Mouse (Mus musculus): Measurements from ENCODE around the gene Crtac1.
A peak's percentile ranks its signal among the peaks of the same experiment; 100 is the strongest.

The Crtac1 gene

DNA sequence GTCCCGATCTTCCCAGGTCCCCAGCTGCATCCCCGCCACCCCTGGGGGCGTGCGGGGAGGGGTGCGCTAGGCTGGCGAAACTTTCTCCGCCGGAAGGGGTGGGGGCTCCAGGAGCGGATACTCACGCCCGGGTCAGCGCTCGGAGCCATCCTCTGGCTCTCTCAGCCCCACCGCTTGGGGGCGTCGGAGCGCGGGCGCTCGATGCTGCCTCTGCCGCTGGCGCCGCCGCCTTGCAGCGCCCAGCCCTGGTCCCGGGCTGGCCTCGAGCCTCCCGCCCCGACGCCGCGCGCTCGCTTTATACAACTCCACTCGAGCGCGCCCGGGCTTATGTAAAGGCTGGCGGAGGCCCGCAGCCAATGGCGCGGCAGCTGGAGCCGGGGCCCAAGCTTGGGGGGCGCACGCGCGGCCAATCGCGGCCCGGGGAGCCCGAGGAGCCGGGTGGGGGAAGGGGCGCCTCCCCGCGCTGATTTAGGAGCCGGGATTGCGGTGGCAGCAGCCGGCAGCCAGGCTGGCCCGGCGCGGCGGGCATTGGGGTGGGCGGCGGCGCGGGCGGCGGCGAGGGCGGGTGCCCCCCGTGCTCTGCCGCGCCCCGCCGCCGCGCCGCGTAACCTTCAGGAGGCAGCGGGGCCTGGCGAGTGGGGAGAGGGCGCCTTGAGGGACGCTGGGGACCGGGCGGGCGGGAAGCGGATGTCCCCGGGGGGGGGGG, at the start of gene Crtac1:
TSS of gene Crtac1 (minus strand) at position 299 of the 706 bp plus-strand sequence.
- DNase-seq (ENCODE audit: low read depth, low spot score), result peak; percentile 80

DNA sequence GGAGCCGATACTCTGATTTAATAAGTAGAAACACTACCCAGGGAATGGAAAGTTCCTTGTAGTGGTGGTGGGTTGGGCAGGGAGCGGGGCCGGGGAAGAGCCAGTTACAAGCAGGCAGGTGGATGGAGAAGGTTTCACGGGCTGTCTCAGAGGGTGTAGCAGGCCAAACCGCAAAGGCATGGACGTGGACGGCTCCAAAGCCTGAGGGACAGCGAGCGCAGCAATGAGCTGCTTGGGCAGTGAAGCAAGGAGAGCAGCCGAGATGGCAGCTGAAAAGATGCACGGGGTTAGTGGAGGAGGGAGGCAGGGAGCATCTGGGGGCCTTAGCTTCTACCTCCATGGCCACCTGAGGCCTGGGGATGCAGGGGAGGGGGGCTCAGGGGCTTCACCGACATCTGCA, 46.7 kb upstream of the Crtac1 start:
- DNase-seq (ENCODE audit: low read depth, low spot score), result no peak

DNA sequence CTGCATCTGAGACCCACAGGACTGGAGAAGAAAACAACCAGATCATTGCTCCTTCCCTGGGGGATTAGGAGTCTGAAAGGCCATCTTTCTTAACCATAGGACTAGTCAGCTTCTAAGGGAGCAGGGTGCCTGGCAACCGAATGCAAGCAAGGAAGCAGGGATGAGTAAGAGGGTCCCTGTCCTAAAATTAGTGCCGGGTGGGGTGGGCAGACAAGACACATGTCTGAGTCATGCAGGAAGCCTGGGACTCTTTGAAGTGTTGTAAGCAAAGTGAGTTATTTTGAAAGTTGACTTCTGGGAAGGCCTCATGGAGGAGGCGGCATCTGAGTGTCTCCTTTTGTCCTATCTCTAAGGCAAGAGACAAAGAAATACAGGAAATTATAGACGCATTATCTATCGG, 46.2 kb upstream of the Crtac1 start:
- DNase-seq (ENCODE audit: low read depth, low spot score), result no peak

DNA sequence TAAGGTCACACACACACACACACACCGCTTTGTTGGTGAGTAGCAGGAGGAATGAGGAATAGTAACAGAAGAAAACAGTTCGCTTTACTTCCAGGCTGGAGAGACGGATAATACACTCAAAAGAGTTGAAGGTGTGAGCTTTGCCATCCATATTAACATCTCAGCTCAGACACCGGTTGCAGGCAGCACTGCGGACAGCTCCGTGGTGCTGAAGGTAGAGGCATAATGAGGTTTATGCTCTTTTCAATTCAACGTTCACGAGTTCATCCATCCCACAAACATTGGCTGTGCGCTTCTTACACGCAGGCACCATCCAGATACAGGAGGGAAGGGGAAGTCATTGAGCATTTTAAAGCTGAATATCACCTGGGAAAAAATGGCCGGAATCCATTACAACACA, 41.2 kb upstream of the Crtac1 start:
- peak; percentile 47 for DNase-seq (ENCODE audit: low read depth, low spot score)

DNA sequence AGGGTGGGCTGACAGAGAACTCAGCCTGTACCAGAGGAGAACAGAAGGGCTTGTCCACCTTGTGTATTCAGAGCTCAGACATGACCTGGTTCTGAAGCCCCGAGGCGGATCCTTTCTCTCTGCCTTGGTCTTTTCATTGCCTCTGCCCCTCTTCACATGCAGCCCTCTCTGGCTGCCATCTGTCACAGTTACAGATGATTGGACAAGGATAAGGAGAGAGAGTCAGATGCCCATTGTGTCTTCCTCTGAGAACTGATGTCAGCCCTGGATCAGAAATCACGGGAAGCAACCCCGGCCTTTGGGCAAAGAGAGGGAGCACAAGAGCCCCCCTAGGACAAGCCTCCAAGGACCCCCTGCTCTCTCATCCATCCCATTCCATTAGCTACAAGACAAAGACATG, 40.0 kb upstream of the Crtac1 start:
- no peak for DNase-seq (ENCODE audit: low read depth, low spot score)

DNA sequence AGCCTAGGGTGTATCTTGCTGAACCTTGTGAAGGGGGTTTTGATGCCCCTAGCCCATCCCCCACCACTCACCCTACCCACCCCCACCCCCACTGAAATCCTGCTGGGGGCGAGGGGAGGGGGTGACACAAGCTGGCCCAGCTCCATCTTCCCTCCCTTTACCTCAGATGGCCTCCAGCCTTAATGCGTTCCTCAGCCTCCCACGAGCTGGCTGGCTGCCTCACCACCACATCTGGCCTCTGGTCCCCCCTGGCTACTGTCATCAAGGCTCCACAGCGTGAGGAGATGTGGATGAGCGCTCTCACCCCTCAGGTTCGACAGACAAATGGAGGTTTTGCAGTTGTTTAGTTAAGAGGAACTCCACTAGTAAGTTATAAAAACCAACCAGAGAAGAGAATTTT, 30.3 kb upstream of the Crtac1 start:
- DNase-seq (ENCODE audit: low read depth, low spot score), result no peak

DNA sequence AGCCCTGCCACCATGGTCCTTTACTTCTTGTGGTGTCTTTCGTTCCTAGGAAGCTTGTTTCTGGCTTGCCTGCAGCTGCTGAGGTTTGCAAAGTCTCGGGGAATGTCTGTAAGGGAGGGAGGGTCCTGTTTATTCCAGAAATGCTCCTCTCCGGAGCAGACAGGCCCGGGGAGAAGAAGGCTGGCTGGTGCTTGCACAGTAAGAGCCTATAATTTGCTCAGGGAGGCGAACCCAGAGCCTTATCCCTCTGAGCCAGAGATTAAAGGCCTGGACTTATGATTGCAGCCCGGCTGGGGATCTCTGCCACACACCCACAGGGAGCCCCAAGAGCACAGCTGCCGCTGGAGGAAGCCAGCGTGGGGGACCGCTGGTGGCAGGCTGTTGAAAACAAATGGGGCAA, 29.8 kb upstream of the Crtac1 start:
- DNase-seq (ENCODE audit: low read depth, low spot score), result no peak

DNA sequence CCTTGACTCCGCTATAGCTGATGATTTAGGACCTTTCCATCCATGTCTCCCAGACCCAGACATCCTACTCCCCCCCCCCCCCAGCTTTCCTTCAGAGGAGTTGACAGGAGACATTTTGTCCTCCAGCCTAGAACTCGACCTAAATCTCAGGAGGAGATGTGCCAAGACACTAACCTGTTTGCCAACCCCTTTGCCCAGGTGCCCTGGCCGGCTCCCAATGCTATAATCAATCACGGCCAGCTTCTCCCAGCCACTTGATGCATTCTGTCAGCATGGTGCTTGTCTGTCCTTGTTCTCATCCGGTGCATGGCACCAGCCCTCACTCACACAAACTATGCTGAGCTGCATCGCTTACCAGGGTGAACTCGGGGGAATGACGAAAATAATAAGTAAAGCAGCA, 27.9 kb upstream of the Crtac1 start:
- DNase-seq (ENCODE audit: low read depth, low spot score), result no peak

DNA sequence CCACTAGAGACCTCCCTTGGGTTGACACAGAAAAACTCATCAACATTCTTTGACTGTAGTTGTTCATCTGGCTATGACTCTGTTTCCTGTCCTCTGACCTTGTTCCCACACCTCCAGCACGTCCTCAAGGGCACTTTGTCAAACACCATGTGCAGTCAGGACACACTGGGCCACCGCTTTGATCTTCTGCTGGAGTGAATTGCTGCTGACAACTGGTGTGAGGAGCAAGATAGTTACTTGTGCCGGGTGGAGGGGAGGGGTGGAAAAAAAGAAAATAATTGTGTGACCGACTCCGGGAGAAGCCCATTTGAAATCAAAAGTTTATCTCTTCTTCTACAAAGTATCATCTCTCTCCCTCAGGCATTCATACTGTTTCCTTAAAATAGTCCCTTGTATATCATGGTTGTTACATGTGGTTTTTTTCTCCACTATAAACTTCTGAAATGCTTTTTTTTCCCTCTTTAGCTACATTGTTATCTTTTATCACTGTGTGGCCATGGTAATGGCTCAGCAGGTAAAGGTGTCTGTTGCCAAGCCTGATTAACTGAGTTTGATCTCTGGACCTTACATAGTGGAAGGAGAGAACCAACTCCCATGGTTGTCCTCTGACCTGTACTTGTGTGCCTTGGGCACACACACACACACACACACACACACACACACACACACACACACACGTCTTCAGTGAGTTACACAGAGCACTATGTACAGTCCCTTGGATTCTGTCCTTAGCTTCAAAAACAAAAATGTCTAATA, 23.1 kb upstream of the Crtac1 start:
- DNase-seq (ENCODE audit: low read depth, low spot score), result no peak

DNA sequence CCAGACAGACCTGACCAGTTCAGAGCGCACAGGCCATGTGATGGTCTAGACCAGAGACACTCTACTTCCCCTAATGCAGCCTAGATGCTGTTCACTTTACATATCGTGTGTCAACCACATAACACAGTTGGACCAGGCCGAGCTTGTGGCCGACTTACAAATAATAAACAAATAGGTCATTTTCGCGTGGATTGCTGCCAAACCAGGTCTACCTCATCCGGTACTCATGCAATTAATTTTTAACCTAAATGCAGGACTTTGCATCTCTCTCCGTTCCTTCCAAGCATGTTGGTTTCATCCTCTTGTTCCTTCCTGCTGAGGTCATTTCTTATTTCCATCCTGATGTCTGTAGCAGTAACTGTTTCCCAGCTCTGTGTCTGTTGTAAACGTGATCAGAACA, 22.4 kb upstream of the Crtac1 start:
- no peak for DNase-seq (ENCODE audit: low read depth, low spot score)

DNA sequence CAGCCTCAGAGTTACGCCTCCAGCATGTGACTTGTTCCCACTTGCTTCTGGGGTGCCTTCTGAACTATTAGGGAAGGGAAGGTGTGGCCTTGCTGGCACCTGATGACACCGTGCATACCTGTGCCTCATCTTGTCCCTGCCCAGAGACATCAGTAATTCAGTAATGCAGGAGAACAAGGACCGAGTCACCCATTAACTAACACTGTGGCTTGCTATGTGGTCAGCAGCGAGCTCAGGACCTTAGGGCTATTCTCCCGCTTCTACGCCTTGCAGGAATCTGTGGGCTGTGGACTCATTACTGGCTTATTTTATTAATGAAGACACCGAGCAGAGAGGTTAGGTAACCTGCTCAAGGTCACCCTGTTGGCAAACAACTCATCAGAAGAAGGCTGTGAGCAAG, 21.0 kb upstream of the Crtac1 start:
- no peak for DNase-seq (ENCODE audit: low read depth, low spot score)

DNA sequence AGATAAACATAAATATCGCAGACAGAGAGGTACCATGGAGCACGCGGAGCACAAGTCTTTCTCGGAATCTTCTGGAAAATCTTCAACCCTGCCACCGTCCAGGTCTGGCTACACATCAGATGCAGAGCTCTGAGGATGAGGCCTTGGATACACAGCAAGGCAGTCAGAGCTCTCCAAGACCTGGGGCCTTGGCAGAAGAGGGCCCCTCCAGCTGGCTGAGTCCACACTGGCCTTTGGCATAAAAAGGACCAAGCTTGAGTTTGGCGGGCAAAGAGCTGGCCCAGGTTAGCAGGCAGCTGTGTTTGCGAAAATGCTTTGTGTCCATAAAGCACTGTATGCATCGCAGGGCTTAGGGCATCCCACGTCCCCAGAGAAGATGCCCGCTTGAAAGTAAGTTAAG, 17.0 kb upstream of the Crtac1 start:
- DNase-seq (ENCODE audit: low read depth, low spot score), result no peak

DNA sequence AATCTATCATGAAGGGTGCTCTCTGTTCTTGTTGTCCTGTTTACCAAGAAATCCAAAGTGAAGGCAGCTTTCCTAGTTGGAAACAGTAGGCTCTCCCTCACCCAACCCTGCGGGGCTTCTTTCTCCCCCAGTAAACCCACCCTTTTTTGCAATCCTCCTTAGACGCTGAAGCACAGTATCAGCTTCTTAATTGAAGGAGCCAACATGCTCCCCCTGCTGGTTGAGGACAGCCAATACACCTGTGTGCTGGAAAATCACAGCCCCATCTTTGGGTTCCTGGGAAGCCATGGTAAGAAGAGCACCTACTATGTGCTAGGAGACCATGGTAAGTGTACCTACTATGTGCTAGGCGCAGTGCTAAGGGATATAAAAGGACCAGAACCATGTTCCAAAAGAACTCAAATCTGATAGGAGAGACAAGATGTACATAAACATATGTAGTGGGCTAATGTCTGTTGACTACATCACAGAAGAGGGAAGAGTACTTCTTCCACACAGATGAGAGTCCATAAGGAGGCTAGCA, 12.4 kb upstream of the Crtac1 start:
- DNase-seq (ENCODE audit: low read depth, low spot score), result peak; percentile 75

DNA sequence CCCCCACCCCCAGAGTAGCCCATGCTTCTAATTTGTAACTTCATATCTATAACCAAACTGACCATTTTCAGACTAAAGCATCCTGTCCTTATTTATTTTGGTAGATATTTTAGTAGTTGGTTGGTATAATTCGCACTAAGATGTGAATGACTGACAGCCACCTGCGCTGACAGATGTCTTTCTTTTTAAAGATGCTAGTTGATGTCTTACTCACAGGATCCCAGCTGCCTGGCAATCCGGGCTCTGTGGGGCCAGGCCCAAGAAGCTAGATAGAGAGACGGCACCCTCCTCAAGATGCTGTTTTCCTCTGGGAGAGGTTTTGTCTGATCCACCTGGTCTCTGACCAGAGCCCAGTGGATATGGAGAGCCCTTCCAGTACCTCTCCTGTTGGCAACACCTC, 11.7 kb upstream of the Crtac1 start:
- no peak for DNase-seq (ENCODE audit: low read depth, low spot score)

DNA sequence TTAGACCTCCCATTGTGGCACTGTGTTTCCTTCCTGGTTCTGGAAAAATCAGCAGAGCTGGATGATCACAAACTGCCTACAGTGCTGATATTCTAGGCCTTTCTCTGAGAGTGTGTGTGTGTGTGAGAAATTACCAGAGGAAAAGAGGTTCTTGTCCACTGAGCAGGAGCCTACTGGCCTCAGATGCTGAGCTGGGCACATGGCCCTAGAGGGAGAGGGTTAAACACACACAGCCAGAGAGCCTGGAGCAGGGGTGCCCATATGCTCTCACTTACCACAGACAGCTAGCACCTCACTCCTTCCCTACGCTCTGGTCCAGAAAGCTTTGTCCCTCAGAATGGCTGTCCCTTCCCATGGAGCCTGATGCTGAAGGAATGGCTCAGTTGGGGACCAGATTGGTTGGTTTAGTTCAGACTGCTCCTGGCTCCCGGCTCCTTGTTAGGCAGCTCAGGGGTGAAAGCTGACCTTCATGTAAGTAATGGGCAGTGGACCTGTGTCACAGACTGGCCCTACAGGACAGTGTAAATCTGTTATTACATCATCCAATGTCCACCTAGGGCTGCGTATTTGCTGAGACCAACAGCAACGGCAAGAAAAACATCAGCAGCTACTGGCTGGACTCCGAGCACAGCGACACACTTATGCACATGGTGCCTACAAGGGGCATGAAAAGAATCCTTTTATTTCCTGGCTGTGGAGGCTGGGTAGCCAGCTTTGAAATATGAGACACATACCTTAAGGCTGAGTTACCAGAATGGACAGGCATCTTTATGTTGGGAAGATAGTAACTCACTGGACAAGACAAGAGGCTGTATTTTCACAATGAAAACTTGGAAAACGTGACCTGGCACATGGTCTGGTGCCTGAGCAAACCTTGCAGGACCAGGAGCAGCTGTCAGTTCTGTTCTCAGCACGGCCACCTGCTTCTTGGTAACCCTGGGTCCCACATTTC, 10.9 kb upstream of the Crtac1 start:
- no peak for DNase-seq (ENCODE audit: low read depth, low spot score)

DNA sequence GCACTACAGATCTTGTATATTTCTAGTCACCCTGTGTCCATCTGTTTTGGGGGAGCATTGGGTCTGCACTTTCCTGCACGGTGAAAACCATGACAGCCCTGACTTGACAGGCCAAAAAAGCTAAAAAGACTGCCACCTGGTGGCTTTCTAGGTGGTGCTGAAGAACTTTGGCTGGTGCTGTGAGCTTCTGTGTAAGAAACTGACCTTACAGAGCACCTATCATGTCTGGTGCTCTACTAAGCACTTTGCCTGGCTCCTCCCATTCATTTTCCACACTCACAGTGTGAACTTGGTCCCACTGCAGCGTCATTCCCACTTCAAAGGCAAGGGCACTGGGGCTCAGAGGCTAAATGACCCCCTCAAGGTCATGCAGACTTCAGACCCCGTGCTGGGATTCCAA, 8.5 kb upstream of the Crtac1 start:
- DNase-seq (ENCODE audit: low read depth, low spot score), result peak; percentile 87

DNA sequence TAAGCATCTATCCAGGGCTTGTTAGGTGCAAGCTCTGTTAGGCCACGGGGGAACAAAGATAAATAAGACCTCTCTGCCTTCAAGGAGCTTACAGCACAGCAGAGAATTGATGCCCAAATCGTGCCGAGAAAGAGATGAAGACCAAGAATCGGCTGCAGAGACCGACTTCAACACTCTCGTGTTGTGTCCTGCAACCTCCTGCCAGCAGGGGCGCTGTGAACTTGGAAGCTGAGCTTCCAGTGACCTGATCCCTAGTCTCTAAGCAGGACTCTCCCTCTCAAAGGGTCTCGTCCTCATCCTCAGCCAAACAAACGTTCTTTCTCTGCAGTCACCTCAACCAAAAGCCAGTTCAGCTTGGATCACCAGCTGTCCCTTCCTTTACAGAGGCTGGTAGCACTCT, 7.8 kb upstream of the Crtac1 start:
- peak; percentile 81 for DNase-seq (ENCODE audit: low read depth, low spot score)

DNA sequence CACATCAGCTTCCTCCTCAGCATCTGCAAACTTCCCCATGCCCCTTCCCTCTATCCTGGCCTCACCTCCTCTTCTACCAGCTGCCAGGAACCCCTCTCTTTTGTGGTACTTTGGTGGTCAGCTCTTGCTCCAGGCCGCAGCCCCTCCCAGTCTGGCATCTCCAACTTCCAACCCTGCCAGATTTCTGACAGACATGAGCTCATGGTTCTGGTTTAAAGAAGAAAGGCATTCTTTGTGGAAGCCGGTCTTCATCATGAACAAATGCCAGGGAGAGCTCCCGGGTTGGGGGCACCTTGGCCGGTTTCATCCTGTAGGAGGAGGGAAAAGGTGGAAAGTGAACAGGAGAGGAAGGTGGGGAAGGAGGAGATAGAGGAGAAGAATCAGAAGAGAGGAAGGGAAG, 4.0 kb upstream of the Crtac1 start:
- no peak for DNase-seq (ENCODE audit: low read depth, low spot score)

DNA sequence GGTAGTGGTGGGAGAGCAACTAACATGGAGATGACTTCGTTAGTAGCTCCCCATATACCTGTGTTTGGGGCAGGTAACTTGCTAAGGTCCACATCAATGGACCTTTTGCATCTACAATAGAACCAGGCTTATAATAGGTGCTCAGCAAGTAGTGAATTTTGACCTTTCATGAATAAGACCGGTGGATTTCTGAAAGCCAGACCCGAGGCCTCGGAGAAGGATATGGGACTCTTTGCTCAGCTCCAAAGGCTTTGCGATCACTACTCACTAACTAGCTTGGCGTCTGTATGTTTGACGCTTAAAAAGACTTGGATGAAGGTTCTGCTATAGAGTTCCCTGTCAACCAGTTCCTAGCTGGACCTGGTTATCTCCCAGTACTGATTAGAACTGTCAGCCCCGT, 1.2 kb upstream of the Crtac1 start:
- DNase-seq (ENCODE audit: low read depth, low spot score), result no peak

DNA sequence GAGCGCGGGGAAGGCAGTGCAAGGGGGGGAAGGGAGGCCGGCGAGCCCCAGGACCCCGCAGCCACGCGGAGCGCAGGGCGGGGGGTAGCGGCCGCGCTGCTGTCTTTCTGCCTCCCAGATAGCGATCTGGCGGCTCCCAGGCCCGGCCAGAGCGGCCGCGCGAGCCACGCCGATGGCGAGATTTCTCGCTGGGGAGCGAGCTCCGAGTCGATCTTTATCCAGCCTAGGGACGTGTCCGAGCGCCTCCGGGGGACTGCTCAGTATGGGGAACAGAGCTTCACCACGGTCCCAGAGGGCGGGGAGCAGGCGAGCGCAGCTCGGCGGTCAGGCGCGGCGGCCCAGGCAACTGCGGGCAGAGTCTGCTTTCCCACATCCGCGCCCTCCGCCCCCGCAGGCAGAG, 608 bp upstream of the Crtac1 start:
- DNase-seq (ENCODE audit: low read depth, low spot score), result no peak

DNA sequence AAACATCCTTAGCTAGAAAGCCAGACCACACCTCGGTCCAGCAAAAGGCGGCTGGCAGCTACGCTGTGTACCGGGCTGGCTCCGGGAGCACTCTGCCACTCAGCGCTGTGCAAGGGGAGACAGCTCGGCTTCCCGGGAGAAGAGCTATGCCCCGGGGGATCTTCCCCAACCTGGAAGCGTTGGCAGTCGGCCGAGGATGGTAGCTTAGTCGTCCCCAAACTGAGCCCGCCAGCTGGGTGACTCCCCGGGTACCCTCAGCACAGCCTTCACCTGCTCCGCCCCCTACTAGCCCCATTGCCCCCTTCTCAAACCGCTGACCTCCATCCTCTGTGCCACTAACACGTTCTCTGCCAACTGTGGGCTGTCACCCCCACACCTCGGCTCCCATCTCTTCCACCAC, 602 bp downstream of the Crtac1 start:
- no peak for DNase-seq (ENCODE audit: low read depth, low spot score)

DNA sequence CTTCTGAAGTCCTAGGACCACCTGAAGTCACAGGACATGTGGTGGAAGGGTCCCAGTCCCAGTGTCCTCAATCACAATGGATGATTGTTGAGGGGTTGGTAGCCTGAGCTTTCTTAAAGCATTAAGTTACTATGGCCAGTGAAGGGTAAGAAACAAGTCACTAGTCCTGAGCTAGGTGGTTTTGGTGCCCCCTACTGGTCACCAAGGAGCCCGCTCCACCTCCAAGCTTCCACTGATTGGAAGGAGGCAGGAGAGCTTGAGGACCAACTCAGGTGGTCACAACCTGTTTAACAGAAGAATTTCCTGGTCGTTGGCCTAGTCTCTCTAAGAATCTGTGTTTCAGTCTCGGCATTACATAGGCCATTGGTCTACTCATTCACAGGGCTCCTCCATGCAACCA, 2.2 kb downstream of the Crtac1 start:
- peak; percentile 86 for DNase-seq (ENCODE audit: low read depth, low spot score)

All from ES-CJ7 (cell line).